Mouse (Mus musculus) spleen, postnatal 14 days (tissue): Measurements from ENCODE around the gene Zdhhc1.

Experiments
- DNase-seq, 2 experiments: peaks; one replicate each; pipeline ENCODE4 v3.0.0; 2021 to 2022; ENCODE audit warnings: low spot score in 2 of 2

Gene Zdhhc1

GRCm38 (mm10) chr8:105517346-105517745 lies 20.6 kb upstream of the Zdhhc1 start:
- no peak for DNase-seq

DNA sequence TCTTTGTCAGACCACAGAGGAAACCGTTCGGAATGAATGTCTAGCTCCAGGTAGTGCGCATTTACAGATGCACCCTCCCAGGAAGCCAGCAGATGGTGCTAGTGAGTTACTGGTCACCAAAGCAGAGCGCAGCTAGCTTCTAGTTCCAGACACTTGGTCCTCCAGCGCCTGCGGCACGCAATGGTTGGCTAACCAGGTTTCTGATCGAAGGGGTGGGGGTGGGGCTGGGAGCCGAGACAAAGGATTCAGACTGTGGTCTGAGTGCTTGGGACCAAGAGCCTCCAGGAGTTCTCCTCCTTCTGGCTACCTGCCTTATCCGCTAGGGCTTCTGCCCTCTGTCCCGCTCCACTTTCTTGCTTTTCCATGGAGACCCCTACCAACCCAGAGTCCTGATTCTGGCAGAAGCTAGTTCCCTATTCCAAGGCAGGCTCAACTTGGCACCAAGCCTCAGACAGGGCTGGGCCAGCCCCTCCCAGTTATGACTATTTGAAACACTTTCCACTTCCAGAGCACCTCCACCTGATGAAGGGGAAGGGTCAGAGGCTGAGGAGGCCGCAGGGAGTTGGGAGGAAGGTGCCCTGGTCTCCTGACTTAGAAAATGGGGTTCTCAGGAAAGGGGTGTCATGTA lies 19.4 kb upstream of the Zdhhc1 start:
- peak; percentile 43 to 66 for DNase-seq

DNA sequence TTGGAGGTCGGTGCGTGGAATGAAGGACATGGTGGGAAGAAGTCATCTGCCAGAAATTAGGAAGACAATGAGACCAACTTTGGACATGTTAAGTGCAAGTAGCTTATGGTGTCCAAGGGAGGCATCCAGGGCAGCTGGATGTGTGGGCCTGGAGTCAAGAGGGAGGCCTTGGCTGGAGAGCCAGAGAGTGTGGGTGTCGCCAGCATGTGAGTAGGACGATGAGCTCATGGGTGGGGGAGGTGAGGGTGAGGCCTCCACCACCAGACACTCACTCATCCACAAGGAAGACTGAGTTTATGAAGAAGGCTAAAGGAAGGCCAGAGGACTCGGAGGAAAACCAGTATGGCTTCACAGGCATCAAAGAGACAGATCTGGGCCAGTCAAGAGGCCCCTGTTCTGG lies 18.0 kb upstream of the Zdhhc1 start:
- DNase-seq: no peak

DNA sequence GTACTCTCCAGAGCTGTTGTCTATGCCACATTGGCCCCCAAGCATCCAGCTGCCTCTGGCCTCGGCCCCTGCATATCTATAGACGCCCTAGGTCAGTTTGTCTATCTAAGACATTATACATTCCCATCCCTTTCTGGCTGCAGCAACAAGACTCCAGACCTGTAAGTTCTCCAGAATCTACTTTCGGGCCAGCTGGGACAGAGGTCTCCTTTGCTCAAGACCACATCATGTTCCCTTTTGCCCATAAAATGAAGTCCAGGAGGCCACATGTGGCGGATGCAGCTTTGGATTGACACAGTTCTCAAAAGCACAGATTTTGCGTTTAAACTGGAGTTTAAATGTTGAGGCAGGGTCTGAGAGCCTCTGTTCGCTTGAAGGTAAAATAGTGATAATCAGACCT lies 17.5 kb upstream of the Zdhhc1 start:
- no peak for DNase-seq

DNA sequence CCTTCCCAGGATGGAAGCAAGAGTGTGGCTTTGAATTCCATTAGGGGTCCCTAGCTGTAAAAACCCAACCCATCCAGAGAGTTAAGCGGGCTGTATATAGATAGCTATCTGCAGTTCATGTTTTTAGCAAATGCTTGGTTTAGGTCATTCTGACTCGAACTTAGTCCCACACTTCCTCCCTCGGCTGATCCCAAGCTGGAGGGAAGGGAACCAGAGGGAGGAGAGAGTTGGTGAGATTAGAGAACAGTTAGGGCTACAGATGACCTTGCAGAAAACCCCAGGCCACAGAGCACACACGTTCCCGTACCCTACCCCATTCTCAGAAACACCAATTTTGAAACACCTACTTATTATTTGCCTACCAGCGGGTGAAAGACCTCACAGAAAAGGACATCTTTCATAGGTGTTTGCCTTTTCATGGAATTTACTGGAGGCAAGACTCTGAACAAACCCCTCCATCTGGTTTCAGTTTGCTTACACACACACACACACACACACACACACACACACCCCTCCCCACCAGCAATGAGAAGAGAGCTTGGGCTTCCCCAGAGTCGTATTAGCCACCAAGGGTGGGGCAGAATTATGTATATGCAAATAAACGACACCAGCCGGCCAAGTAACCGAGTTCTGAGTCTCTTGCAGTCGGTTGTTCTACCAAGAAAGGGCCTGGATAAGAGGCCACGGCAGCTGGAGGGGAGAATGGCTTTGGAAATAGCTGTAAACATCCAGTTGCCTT lies 13.5 kb upstream of the Zdhhc1 start:
- no peak for DNase-seq

DNA sequence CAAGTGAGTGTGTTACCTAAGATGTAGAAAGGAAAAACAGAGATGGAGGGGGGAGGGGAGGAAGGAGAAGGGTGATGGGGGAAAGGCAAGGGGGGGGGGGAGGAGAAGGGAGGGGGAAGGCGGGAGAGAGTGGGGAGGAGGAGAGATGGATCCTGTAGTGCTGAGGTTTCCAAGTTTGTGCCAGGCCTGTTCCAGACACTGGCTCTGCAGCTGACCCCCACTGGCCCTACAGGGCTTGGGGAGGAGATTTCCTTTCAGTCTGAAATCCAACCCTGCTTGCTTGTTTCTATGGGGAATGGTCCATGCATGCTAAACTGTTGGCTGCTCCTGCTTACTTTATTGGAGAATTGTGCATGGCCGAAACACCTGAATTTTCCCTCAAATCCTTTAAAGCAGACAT lies 12.1 kb upstream of the Zdhhc1 start:
- DNase-seq: no peak

GRCm38 (mm10) chr8:105506977-105507376 lies 10.3 kb upstream of the Zdhhc1 start:
- DNase-seq: no peak

DNA sequence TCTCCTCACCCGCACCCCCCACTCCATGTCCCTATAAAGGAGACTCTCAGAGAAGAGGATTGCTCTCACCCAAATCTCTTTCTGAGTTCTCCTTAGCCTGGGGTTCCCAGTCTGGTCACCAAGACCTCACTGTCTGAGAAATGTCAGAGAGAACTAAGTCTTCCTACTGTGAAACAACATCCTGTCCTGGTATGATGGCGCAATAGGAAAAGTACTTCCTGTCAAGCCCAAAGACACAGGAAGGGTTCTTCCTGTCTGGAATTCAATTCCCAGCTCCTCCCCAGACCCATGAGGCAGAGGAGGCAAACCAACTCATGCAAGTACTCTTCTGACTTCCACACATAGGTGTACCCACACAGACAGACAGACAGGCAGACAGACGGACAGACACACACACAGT lies 7.9 kb upstream of the Zdhhc1 start:
- no peak for DNase-seq

GRCm38 (mm10) chr8:105499787-105500186 lies 3.1 kb upstream of the Zdhhc1 start:
- no peak for DNase-seq

GRCm38 (mm10) chr8:105495350-105496302 lies 1.1 kb downstream of the Zdhhc1 start:
- no peak for DNase-seq

GRCm38 (mm10) chr8:105494566-105494965 lies 2.1 kb downstream of the Zdhhc1 start:
- no peak for DNase-seq

GRCm38 (mm10) chr8:105493495-105493894 lies 3.2 kb downstream of the Zdhhc1 start:
- DNase-seq: no peak

DNA sequence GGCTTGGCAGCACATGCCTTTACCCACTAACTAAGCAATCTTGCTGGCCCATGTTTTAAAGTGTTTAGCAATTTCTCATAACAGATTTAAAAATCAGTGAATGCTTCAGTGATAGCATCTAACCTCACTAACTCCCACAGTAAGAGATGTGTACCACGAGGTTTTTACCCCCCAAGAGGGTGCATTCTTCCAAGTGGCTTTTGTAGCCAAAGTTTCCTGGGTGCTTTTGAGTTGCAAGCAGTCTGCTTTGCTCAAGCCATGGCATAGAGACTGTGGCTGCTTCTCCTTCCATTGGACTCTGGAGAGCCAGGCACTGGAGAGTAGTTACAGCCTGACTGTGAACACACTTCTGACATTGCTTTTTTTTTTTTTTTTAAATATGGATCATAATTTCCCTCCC lies 7.4 kb downstream of the Zdhhc1 start:
- no peak for DNase-seq

DNA sequence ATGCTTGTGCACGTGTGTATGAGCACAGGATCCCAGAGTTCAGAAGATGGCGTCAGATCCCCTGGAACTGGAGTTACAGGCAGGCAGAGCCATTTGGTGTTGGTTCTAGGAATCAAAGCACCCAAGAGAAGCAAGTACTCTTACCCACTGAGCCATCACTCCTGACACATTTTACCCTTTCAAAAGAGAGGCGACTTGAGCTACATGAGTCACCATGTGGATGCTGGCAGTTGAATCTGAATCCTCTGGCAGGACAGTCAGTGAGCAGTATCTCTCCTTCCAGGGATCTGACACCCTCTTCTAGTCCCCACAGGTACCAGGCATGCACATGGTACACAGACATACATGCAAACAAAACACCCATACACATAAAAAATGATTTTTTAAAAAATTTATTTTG lies 8.6 kb downstream of the Zdhhc1 start:
- DNase-seq: no peak

GRCm38 (mm10) chr8:105484392-105484791 lies 12.3 kb downstream of the Zdhhc1 start:
- DNase-seq: peak in 1 of 2 experiments; percentile 30

DNA sequence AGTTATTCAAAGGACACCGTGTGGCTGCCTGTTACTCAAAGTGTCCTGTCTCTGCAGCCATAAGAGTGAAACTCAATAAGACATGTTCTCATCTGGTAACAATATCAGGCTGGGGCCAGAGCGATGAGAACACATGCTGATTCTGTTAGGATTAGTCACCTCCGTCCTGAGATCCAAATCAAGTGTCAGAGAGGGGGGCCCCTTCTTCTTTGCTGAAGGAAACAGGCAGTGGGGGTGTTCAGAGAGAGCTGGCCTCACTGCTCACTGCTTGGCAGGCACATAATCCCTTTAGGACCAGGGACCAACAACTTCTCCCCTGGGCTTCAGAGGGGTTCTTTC lies 12.7 kb downstream of the Zdhhc1 start:
- DNase-seq: no peak

GRCm38 (mm10) chr8:105483212-105484029 lies 13.3 kb downstream of the Zdhhc1 start:
- DNase-seq: no peak

DNA sequence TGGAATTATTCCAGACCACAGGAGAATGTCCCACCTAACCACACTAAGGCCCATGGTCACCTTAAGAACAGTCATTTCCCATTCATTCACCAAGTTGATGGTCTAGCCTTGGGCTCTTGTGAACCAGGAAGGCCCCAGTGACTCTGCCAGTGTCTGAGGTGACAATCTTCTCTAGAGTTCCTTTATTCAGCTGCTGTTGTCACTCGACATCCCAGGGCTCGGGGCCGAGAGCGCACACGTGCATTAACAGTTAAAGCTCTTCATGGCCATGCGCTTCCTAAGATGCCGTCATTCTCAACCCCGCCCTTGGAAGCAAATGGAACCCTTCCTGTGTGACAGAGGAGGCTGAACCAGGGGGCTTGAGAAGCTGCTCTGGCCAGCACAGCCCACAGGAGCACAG lies 14.6 kb downstream of the Zdhhc1 start:
- DNase-seq: no peak

DNA sequence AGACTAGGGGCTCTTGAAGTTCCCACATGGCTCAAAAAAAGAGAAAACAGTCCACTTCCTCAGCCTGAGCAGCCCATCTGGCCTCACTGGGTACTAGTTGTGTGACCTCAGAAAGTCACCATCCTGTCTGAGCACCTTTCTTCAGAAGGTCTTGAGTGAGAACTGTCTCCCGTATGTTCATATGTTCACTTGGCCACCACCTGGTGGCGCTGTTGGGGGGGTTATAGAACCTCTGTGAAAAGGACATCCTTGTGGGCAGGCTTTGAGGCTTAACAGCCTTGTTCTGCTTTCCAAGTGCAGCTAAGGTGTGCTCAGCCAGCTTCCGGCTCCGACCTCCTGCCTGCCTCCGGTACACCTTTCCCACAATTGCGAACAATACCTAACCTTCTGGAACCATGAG lies 15.2 kb downstream of the Zdhhc1 start:
- peak in 1 of 2 experiments; percentile 39 for DNase-seq

- DNase-seq: no peak
Measured at GRCm38 (mm10) chr8:105481013-105481412, 15.7 kb downstream of the Zdhhc1 start.

DNA sequence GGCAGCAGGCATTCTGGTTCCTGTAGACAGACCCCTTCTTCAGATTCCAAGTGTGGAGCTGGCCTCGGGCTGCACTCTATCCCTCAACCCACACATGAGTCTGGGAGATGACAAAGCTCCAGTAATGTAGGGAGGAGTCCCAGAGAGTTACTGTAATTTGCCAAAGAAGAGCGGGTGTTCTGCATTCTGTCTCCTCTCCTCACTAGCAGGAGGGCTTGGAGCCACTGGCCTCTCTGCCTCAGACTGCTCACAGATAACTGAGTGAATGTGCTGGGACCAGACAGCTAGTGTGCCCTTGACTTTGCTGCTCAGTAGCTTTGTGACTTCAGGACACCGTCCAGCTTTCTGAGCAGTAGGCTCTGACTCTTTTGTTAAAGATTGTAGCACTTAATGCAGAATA lies 18.9 kb downstream of the Zdhhc1 start:
- DNase-seq: no peak
